Comparison of ENCODE assay signal across 12 mouse cellular contexts in the genomic region with DNA sequence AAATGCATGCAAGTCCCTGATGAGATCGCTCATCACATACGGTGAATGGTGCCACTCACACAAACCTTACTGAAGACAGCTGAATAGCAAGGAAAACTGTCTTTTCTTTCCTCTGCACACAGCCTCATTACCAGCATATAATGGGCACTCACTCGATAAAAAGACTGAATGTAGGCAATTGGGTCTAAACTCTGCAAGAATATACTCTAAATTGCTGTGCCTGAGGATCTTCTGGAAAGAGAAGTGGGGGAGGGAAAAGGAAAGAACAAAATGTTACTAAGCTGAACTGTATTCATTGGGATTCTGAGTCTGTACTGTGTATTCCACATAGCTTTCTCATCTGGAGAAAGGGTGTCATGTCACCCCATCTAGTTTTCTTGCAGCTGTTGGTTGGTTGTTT. TPM values are rescaled to one million over a fixed set of nuclear protein-coding genes. Genes with fewer than 3 reads are reported as not detected.
"Had no signal": no experiment of that assay in that cellular context is flagged by ENCODE, and none has a peak within 500 bp of the region (broad histone marks: within the 10 kb centered on the region; RNA-seq: fewer than 3 reads in every experiment).

No protein-coding gene starts in this region.

- H3K27me3 ChIP-seq: limb, embryonic 13.5 days; neural tube, embryonic 12.5 days had no signal

- H3K4me1 ChIP-seq: limb, embryonic 13.5 days; neural tube, embryonic 12.5 days had no signal

- H3K4me2 ChIP-seq: limb, embryonic 13.5 days; neural tube, embryonic 12.5 days had no signal

- H3K9ac ChIP-seq: limb, embryonic 13.5 days; liver, embryonic 14.5 days; neural tube, embryonic 12.5 days had no signal

- H3K27ac ChIP-seq: limb, embryonic 13.5 days; liver, embryonic 14.5 days; neural tube, embryonic 12.5 days; stomach, postnatal 0 days had no signal

- H3K9me3 ChIP-seq: limb, embryonic 13.5 days; neural tube, embryonic 12.5 days had no signal

- H3K4me3 ChIP-seq: limb, embryonic 13.5 days; neural tube, embryonic 12.5 days had no signal

- DNase-seq: kidney, postnatal 10 days; left cerebral cortex, postnatal 4 days; lung, adult 18-20 months; lung, postnatal 36 days; midbrain, embryonic 14.5 days; thymus, adult 18-20 months; thymus, postnatal 14 days had no signal

RNA-seq across cellular contexts. Expression of a gene that starts 28.3 kb away (rescaled TPM):
- polyA plus RNA-seq: liver, adult 2 months had no signal
